Mouse (Mus musculus): Measurements from ENCODE around the gene Btbd35f23. TPM values are rescaled to one million over a fixed set of nuclear protein-coding genes. Genes with fewer than 3 reads are reported as not detected.
"Not testable (repeated sequence)": the region's sequence is repeated elsewhere in the genome, so short reads cannot be mapped to it uniquely, and the experiment has no call there.

The Btbd35f23 gene
- polyA plus RNA-seq (2015; fragmentation: Nextera tagmentation; extraction: Ambion mirVana): not detected in 2 replicates

DNA sequence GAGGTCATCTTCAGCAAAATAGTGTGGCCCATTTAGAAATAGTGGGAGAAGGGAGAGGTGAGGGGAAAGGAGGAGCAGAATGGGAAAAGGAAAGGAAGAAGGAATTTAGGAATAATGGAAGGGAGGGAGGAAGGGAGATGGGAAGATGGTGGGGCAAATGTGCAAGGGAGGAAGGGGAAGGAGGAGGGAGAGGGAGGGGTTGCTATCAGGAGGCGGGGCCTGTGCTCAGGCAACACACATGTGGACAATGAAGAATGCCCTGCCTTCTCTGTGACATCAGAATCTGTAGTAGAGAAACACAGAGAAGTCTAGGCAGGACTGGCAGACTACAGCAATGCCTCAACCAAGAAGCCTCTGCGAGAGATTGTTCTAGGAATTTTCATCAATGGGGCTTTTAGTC is at the start of gene Btbd35f23:
Gene Btbd35f23, plus strand, starts transcription at position 301 of the 400 bp plus-strand sequence.
- 72% methylated on average over 1 of the region's 2 CpGs for whole genome bisulfite sequencing
- not testable (repeated sequence) for H3K27me3 ChIP-seq (ENCODE audit: control insufficient read depth, insufficient read depth, low read length); ATAC-seq (replicated peaks; ENCODE audit: extremely low read depth, insufficient read depth, low FRiP score)

More for the DNA sequence above, at the start of gene Btbd35f23:
- not testable (repeated sequence) for H3K4me3 ChIP-seq (ENCODE audit: low read length); H3K4me1 ChIP-seq (ENCODE audit: control insufficient read depth, insufficient read depth, low read length); H3K27ac ChIP-seq (ENCODE audit: low read length); H3K9ac ChIP-seq (ENCODE audit: low read length); H3K36me3 ChIP-seq (ENCODE audit: control insufficient read depth, insufficient read depth); H3K4me2 ChIP-seq (ENCODE audit: low read depth, low read length); H3K9me3 ChIP-seq (replicated peaks; ENCODE audit: control insufficient read depth, low read length)

Other genes starting within 250 kb of the Btbd35f23 start
- not detected in 2 replicates for gene Btbd35f24, start 119.0 kb downstream of the Btbd35f23 start, polyA plus RNA-seq (2015; fragmentation: Nextera tagmentation; extraction: Ambion mirVana)

Data from heart, embryonic 16.5 days (tissue).